In the genomic region with DNA sequence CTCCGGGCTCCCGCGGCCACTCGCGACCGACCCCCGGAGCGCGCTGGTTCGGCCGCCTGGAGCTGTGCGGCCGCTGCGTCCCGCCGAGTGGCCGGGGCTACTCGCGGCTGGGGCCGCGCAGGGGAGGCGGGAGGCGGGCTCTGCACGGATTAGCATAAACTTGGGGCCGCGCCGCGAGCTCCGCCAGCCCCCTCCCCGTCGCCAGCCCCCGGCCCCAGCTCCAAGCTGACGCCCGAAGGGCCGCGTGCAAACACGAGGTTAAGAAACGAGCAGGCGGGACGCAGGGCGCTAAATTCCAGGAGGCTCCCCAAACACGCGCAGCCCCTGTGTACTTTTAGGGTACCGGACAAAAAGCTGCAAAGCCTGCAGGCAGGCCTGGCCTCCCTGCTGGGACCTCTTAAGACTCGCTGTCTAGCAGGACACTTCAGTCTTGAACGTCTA, we compare ENCODE assay signal across 10 mouse cellular contexts. TPM values are rescaled to one million over a fixed set of nuclear protein-coding genes. Genes with fewer than 3 reads are reported as not detected.
DNase-seq lines count a peak whose midpoint lies in the region; ATAC-seq and TF ChIP-seq lines count a peak whose summit lies in the region.
"Had no signal": no experiment of that assay in that cellular context is flagged by ENCODE, and none has a peak within 500 bp of the region (broad histone marks: within the 10 kb centered on the region; RNA-seq: fewer than 3 reads in every experiment).

A gene (minus strand): TSS at position 98 of the 441 bp plus-strand sequence.

- peak within 1 kb of the TSS; percentile 95 for H3K4me2 ChIP-seq in heart, embryonic 11.5 days
- H3K4me2 ChIP-seq in embryonic facial prominence, embryonic 12.5 days (replicated peaks), result peak within 1 kb of the TSS; percentile 92
- peak within 1 kb of the TSS; percentile 93 for H3K4me2 ChIP-seq in intestine, embryonic 15.5 days (replicated peaks)
- H3K4me2 ChIP-seq in midbrain, postnatal 0 days (ENCODE audit: low read depth, low read length, poor library complexity, severe bottlenecking), result peak within 1 kb of the TSS; percentile 59

- DNase-seq in heart, postnatal 25 days (ENCODE audit: low spot score), result no peak
- DNase-seq in midbrain, postnatal 0 days (ENCODE audit: low spot score), result no peak
- no peak for DNase-seq in spleen, postnatal 10 days (ENCODE audit: low spot score in 2 of 2)
- DNase-seq in left cerebral cortex, adult 18-20 months (ENCODE audit: low spot score in 2 of 2), result no peak

- peaks cover 73% of the 10 kb centered on the region for H3K27me3 ChIP-seq in heart, embryonic 11.5 days (ENCODE audit: control insufficient read depth, insufficient read depth, low read length)
- peaks cover 57% of the 10 kb centered on the region for H3K27me3 ChIP-seq in embryonic facial prominence, embryonic 12.5 days
- H3K27me3 ChIP-seq in intestine, embryonic 15.5 days (replicated peaks), result peaks cover 23% of the 10 kb centered on the region
- peaks cover 31% of the 10 kb centered on the region for H3K27me3 ChIP-seq in midbrain, postnatal 0 days (ENCODE audit: insufficient read depth, low read length)

- no peak within 1 kb of the TSS for H3K27ac ChIP-seq in heart, embryonic 11.5 days (ENCODE audit: low read depth, low read length)
- H3K27ac ChIP-seq in embryonic facial prominence, embryonic 12.5 days, result peak within 1 kb of the TSS; percentile 30; the same call in 1 of the 2 replicates
- H3K27ac ChIP-seq in intestine, embryonic 15.5 days, result peak within 1 kb of the TSS; percentile 54; the same call in 1 of the 2 replicates
- H3K27ac ChIP-seq in midbrain, postnatal 0 days (ENCODE audit: low read depth, low read length), result no peak within 1 kb of the TSS

- intact Hi-C loops in heart, postnatal 25 days (cut with DNase I), result no loop called here

- peak within 1 kb of the TSS; percentile 73 for H3K9ac ChIP-seq in heart, embryonic 11.5 days (ENCODE audit: low read depth, low read length)
- H3K9ac ChIP-seq in embryonic facial prominence, embryonic 12.5 days, result peak within 1 kb of the TSS; percentile 68
- peak within 1 kb of the TSS; percentile 57 for H3K9ac ChIP-seq in intestine, embryonic 15.5 days
- H3K9ac ChIP-seq in midbrain, postnatal 0 days (replicated peaks; ENCODE audit: low read length, poor library complexity, severe bottlenecking), result peak within 1 kb of the TSS; percentile 48

- ATAC-seq in heart, embryonic 11.5 days (replicated peaks; ENCODE audit: insufficient number of reproducible peaks, low FRiP score, low TSS enrichment), result peak; percentile 41; the same call in 1 of the 2 replicates
- ATAC-seq in embryonic facial prominence, embryonic 12.5 days (ENCODE audit: insufficient number of reproducible peaks, insufficient read depth, low FRiP score, low TSS enrichment), result peak; percentile 61
- peak; percentile 74 for ATAC-seq in intestine, embryonic 15.5 days
- peak; percentile 28; the same call in 1 of the 2 replicates for ATAC-seq in midbrain, postnatal 0 days (ENCODE audit: low FRiP score)
- ATAC-seq in cerebellum, adult (ENCODE audit: insufficient number of reproducible peaks, low FRiP score, low TSS enrichment), result no peak

- no peak for TF ChIP-seq CTCF in midbrain, postnatal 0 days (IDR thresholded peaks at IDR 0.05)

- peaks cover 6% of the 10 kb centered on the region; the same call in 1 of the 2 replicates for H3K4me1 ChIP-seq in heart, embryonic 11.5 days (ENCODE audit: control insufficient read depth, insufficient read depth, low read length)
- peaks cover 18% of the 10 kb centered on the region for H3K4me1 ChIP-seq in embryonic facial prominence, embryonic 12.5 days
- peaks cover 28% of the 10 kb centered on the region for H3K4me1 ChIP-seq in intestine, embryonic 15.5 days (replicated peaks)
- H3K4me1 ChIP-seq in midbrain, postnatal 0 days (ENCODE audit: insufficient read depth, low read length), result 0 out of 2 replicates have a peak, but pooled peaks cover 5% of the 10 kb centered on the region

- H3K36me3 ChIP-seq in heart, embryonic 11.5 days (ENCODE audit: control insufficient read depth, insufficient read depth, low read length), result no peaks in the 10 kb centered on the region
- peaks cover 11% of the 10 kb centered on the region; the same call in 1 of the 2 replicates for H3K36me3 ChIP-seq in embryonic facial prominence, embryonic 12.5 days
- 0 out of 2 replicates have a peak, but pooled peaks cover 9% of the 10 kb centered on the region for H3K36me3 ChIP-seq in intestine, embryonic 15.5 days
- H3K36me3 ChIP-seq in midbrain, postnatal 0 days (ENCODE audit: insufficient read depth, low read length), result no peaks in the 10 kb centered on the region
- H3K36me3 ChIP-seq: G1E had no signal

- peak within 1 kb of the TSS; percentile 55 for H3K4me3 ChIP-seq in heart, embryonic 11.5 days (ENCODE audit: low read depth, low read length)
- H3K4me3 ChIP-seq in embryonic facial prominence, embryonic 12.5 days, result peak within 1 kb of the TSS; percentile 60
- peak within 1 kb of the TSS; percentile 53 for H3K4me3 ChIP-seq in intestine, embryonic 15.5 days (replicated peaks)
- peak within 1 kb of the TSS; percentile 36 for H3K4me3 ChIP-seq in midbrain, postnatal 0 days (ENCODE audit: low read depth, low read length)

- 1% methylated on average over 44 of the region's 46 CpGs for WGBS in heart, embryonic 11.5 days (ENCODE audit: insufficient replicate concordance)
- under 1% methylated on average over 46 of the region's 46 CpGs for WGBS in embryonic facial prominence, embryonic 12.5 days
- WGBS in intestine, embryonic 15.5 days, result under 1% methylated on average over 46 of the region's 46 CpGs
- WGBS in midbrain, postnatal 0 days, result 2% methylated on average over 39 of the region's 46 CpGs

- no peaks in the 10 kb centered on the region for H3K9me3 ChIP-seq in heart, embryonic 11.5 days (replicated peaks; ENCODE audit: control insufficient read depth, low read length)
- no peaks in the 10 kb centered on the region for H3K9me3 ChIP-seq in embryonic facial prominence, embryonic 12.5 days
- H3K9me3 ChIP-seq in intestine, embryonic 15.5 days, result no peaks in the 10 kb centered on the region
- H3K9me3 ChIP-seq in midbrain, postnatal 0 days (ENCODE audit: low read length), result no peaks in the 10 kb centered on the region

RNA-seq across cellular contexts. Expression of the gene that starts here (rescaled TPM):
- polyA plus RNA-seq in heart, embryonic 11.5 days (2014; fragmentation: Nextera tagmentation; extraction: Ambion mirVana), result 0.83 and 1.5 TPM in 2 replicates
- 1 to 10 TPM; 2.8 to 4.4 TPM for total RNA-seq in heart, postnatal 25 days (2021)
- polyA plus RNA-seq in embryonic facial prominence, embryonic 12.5 days (2016; fragmentation: Nextera tagmentation; extraction: Ambion mirVana), result 20.5 and 22.3 TPM in 2 replicates
- 29.5 and 33.0 TPM in 2 replicates for polyA plus RNA-seq in intestine, embryonic 15.5 days (2015; fragmentation: Nextera tagmentation; extraction: Ambion mirVana)
- 0.55 and 1.6 TPM in 2 replicates for total RNA-seq in midbrain, postnatal 0 days (2014; rRNA removed)
- 0.44 and 0.51 TPM in 2 replicates for polyA plus RNA-seq in midbrain, postnatal 0 days (2015; fragmentation: Nextera tagmentation; extraction: Ambion mirVana)
- total RNA-seq in left cerebral cortex, adult 18-20 months (2021), result under 1 TPM in 1 of 2 experiments, not detected in 1; 0.26 TPM
- total RNA-seq: hematopoietic stem cell, adult 5-6 weeks had no signal
- polyA plus RNA-seq: G1E had no signal

Comparison
In these comparisons a context has a peak if more than half of its experiments do, and no peak if none do; other contexts are left out.
1. H3K27ac ChIP-seq: peak in embryonic facial prominence, embryonic 12.5 days (single experiment) and intestine, embryonic 15.5 days (single experiment); none in heart, embryonic 11.5 days (single experiment) and midbrain, postnatal 0 days (single experiment).
2. Peak in every context shown above with its lines, with median percentiles within 50 percentile points of each other: H3K4me2 ChIP-seq, H3K4me3 ChIP-seq and H3K9ac ChIP-seq.